Mouse (Mus musculus) embryo, embryonic 11.5 days (tissue): ENCODE measurements at regions not wholly inside any gene's neighbourhood (a gene's known extent, or its start where the extent isn't known, plus 50 kb on each side); places are given as distances from the start of the nearest gene placed in this dataset.
"Not testable (repeated sequence)": the region's sequence is repeated elsewhere in the genome, so short reads cannot be mapped to it uniquely, and the experiment has no call there.

Experiments
- DNase-seq: peaks from one replicate; pipeline ENCODE4 v3.0.0-alpha.2; 2012; ENCODE audit warnings: low read depth, low spot score

DNA sequence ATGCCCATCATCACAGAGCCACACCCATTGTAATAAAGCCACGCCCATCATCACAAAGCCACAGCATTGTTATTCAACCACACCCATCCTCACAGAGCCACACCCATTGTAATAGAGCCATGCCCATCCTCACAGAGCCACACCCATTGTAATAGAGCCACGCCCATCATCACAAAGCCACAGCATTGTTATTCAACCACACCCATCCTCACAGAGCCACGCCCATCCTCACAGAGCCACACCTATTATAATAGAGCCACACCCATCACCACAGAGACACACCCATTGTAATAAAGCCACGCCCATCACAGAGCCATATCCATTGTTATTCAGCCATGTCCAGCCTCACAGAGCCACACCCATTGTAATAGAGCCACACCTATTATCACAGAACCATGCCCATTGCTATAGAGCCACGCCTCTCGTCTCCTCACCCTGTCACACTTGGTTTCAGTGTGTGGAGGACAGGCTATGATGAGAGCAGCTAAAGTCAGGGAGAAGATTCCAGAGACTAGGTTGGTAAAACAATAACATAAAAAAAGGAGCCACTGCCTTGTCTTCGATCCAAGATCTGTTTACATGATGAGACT lies 85.6 kb downstream of the Gxylt1 start:
- no peak for DNase-seq

DNA sequence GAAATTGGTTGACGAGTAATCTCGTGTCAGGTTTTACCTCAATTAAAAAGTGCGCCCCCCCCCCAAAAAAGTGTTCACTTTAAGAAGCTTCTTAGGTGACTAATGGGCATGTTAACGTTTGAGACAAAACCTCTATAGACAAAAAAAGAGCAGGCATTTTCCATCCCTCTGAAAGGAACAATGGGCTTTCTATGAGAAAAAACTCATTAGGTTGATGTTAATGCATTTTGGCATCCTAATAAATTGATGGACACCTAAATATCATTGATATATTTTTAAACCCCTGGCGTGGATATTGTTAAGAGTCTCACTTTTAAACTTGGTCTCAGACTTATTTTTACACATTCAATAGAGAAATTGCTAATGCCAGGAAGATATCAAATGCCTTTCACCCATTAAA lies 98.8 kb downstream of the Gxylt1 start:
- DNase-seq, result no peak

DNA sequence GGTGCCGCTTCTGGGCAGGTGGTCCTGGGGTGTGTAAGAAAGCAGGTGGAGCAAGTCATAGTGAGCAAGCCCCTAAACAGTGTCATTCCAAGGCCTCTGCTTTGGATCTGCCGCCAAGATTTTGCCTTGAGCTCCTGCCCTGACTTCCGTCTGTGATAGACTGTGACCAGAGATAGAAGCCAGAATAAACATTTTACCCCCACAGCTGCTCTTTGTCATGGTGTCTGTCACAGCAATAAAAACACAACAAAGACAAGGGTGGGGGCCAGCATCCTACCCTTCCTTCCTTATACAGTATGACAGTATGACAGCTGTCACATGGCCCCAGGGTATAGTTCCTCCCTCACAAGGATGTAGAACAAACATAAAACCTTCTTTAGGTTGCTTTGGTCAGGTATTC lies 106.2 kb downstream of the Gxylt1 start:
- DNase-seq, result no peak

DNA sequence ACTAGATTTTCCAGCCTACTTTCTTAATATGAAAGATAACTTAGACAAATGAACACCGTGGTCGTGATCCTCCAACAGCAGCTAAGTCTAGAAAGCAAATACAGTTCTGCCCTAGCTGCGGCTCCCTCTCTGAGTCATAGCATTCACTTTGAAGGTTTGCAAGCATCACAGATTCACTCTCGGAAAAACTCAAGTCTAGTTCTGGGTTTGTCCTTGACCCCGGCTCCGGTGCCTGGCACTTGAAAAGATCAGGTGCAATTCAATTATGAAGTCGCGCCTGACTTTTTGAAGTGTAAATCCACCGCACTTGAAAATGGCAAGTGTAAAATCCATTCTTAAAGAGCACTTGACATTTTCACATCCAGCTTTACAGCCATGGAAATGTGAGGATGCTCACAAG lies 107.5 kb downstream of the Gxylt1 start:
- DNase-seq, result no peak

DNA sequence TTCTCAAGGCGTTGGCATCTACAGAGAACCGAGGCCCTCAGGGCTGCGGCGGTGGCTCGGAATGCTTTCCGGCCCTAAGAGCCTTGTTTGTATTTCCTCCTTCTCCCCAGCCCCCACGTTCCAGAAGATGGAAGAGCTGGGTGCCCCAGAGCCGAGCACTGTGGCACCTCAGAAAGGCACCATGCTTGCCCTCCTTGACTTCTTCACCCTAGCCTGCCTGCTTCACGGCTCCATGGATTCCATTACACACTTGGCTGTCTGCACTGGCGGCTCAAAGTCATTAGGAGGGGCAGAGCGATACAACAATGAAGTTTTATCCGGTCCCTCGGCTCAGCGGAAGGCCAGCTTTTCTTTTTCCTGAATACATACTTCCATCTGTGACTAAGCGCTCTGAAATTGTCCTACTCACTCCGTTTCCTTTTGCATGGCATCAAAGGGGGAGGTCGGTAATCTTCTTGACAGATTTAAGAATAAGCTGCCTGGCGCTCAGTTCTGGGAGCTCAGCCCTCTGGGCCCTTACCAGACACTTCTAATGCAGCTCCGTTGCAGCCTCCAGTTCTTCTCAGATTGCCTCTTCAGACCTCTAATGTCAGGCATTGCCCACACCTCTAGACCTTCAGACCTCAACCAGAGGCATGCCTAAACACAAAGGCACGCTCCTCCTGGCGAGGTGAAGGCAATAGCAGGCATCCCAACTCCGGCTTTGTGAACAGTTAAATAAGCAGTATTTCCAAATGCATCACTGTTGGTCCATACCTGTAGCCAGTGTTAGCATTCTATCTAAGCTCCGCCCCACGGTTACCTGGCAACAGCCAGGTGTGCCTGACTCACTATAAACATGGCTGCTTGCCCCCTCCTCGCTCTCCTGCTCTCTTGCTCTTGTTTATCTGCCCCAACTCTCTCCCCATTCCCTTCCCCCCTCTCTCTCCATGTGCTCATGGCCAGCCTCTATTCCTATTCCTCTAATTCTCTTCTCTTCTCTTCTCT lies 112.8 kb downstream of the Gxylt1 start:
- no peak for DNase-seq

DNA sequence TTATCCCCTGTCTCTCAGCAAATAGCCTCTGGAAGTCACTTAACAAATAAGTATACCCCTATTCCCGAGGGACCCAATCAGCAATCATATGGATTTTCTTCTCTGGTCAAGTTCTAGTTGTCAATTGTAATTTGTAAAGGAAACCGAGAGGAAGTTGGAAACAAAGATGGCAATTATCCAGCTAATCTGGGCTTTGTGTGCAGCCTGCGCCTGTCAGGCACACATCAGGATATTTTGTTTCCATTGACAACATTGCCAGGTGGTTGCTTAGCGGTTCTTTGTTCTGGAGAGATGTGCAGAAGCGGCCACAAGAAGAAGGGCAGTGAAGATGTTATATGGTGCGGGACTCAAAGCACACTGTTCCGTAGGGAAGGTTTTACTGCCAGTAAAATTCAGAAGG lies 113.7 kb downstream of the Gxylt1 start:
- DNase-seq, result no peak

DNA sequence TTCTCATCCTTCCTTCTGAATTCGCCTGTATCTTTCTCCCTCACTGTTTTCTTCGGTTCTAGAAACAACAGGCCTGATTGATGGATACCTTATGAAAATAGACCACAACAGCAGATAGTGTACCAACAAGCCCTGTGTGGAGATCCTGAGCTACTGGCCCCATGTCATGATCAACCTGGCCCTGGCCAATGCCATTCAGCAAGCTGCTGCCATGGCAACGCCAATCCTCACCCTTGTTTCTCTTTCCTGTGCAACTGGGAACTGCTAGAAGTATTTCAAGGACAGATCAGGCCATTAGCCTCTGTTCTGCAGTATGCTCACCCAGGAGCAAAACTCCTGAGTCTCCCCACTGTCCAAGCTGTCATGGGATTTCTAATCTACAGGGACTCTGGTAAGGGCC lies 119.2 kb downstream of the Gxylt1 start:
- no peak for DNase-seq

DNA sequence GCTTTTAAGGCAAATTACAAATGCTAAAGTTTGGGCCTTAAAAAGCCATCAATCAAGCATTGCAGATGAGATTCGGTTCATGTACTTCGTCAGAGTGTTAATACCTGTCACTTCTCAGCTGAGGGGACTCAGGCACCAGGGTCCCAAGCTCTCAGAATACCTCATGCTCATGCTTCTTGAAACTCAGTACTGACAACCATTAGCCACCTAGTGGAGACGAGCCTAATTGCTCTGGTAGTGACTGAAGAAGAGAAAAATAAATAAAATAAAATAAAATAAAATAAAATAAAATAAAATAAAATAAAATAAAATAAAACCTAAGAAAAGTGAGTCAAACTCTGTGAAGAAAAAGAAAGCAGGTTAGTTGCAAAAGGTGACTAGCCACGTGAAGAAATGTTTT lies 121.0 kb downstream of the Gxylt1 start:
- no peak for DNase-seq

DNA sequence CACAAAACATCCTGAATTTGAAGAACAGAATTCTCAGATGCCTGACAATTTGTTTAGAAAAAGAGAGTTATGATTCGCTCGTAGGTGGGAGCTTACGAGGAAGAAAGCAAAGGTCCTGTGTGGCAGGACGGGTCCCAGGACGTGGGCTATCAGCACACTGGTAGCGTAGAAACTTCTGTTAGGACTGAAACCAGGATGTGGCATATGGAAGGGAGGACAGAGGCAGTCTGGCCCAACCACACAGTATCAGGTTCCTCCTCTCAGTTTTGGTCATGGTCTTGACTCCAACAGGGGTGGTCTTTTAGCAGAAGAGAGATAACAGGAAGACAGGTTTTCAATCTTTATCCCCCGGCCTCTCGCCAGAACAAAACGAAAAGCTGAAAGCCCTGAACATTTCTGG lies 130.1 kb downstream of the Gxylt1 start:
- no peak for DNase-seq

DNA sequence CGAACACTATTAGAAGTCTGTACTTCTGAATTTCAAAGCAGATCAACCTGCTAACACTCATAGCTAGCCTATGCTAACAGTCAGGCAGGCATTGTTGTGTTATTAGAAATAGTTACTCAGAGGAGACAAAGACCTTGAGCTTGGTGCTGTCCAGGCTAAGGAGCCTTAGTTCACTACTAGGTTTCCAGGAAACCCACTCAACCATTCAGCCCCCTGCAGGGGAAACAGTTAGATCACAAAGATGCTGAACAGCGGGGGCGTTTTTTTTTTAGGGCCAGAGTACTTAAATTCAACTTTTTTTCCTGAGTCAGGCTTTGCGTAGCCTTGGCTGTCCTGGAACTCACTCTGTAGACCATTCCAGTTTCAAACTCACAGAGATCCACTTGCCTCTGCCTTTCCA lies 130.7 kb downstream of the Gxylt1 start:
- DNase-seq, result no peak

DNA sequence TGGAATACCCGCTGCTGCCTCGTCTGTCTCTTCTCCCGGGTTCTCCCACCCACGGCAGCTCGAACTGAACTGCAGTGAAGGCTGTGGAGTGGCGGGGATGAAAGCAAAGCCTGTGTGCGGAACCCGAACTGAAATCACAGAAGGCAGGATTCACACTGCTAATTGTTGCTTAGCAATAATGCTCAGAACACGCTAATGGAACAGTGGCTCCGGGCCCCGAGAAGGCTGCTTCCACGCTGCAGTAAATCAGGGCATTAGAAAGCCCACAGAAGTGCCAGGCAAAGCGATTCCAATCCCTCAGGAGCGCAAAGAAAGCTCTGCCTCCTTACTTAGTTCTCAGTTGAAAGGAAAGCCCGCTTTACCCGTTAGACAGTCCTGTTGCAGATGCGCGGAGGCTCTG lies 141.6 kb downstream of the Gxylt1 start:
- DNase-seq, result no peak

DNA sequence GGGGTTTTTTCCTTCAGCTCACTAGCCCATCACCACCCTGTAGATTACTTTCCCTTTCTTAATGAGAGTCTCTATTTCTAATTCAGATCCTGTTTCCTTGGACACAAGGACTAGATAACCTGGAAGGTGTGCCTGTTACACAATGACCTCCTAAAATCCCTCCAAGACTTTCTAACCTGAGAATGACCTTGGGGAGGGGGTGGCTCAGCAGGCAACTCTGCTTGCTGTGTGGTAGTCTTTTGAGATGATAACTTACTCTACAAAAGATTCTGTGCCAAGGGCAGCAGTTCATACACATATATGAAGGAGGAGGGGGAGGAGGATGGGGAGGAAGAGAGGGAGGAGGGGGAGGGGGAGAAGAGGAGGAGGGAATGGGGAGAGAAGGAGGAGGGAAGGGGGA lies 143.9 kb downstream of the Gxylt1 start:
- DNase-seq, result no peak

DNA sequence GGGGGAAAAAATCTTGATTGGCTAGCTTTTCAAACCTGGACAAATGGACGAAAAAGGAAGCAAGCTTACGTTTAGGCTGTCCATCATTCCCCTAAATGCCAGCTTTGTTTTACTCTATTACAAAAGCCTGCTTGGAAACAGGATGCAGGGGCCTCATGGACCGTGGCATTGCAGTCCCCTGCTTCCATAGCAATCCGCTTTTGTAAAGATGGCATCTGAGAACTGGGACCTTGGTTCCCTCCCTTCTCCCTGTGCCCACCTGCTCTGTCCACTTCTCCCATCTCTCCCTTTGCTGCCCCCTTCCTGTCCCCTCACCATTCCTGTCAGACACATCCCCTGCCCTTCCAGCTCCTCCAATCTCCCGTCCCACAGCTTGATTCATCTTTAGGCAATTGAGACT lies 149.7 kb downstream of the Gxylt1 start:
- DNase-seq, result no peak

DNA sequence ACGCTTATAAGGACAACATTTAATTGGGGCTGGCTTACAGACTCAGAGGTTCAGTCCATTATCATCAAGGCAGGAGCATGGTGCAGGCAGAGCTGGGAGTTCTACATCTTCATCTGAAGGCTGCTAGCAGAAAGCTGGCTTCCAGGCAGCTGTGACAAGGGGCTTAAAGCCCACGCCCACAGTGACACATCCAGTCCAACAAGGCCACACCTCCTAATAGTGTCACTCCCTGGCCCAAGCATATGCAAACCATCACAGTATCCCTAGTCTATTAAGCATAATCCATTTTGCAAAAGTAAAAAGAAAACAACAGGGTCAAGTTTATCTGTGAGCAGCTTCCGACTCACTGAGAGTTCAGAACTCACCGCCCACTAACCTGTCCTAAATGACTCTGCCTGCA lies 153.8 kb downstream of the Gxylt1 start:
- DNase-seq, result no peak

DNA sequence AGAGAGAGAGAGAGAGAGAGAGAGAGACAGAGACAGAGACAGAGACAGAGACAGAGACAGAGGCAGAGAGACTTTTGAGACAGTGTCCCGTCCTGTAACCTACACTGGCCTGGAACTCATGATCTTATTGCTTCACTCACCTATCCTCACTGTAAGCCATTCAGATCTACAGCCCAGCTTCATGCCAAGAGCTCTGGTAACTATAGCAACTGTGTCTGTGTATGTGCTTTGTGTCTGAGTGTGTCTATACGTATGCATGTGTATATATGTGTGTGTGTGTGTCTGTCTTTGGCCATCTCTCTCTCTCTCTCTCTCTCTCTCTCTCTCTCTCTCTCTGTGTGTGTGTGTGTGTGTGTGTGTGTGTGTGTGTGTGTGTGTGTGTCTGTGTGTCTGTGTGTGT lies 157.2 kb downstream of the Gxylt1 start:
- DNase-seq, result not testable (repeated sequence)

DNA sequence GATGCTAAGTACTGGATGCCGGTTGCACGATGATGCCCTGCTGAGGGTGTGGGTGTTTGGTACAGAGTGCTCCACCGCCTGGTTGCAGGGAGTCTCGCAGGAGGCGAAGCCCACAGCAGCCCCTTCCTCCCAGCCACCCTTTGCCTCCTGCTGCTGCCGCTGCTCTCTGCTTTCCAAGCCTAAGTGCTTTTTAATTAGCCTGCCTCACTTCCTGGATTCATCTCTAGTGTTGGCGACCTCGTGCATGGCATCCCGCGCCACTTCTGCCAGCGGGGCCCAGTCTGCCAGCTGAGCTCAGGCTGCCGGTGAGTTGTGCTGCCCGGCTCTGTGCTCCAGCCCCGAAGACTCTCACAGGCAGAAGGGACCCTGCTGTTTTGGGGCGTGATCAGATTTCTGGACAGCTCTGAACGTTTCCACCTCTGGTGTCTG lies 159.3 kb downstream of the Gxylt1 start:
- DNase-seq, result no peak

DNA sequence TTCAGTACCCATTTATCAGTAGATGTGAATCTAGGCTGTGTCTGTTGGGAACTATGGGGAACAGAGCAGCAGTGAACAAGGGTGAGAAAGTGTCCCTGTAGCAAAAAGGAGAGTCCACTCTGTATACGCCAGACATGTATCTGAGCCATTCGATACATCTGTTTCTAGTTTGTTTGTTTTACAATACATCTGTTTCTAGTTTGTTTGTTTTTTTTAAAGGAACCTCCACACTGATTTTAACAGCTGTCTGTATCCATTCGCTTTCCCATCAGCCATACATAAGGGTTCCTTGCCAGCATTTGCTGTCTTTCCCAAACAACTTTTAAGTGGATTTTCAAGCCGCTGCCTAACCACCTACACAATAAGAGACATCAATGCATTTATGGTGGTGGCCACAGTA lies 170.0 kb downstream of the Gxylt1 start:
- no peak for DNase-seq

DNA sequence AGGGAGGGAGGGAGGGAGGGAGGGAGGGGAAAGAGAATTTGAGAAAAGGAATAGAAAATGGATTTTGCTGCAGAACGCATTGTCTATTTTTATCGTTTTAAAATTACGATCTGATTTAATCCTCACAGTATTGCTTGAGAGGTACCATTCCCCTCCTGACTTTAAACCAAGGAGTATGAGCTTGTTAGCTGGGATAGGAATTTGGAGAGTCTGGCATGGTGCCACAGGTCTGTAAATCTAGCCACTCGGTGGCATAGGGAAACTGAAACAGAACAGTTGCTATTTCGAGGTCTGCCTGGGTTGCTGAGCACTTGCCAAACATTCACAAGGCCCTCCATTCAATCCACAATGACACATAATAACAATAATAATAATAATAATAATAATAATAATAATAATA lies 171.6 kb downstream of the Gxylt1 start:
- DNase-seq, result no peak

DNA sequence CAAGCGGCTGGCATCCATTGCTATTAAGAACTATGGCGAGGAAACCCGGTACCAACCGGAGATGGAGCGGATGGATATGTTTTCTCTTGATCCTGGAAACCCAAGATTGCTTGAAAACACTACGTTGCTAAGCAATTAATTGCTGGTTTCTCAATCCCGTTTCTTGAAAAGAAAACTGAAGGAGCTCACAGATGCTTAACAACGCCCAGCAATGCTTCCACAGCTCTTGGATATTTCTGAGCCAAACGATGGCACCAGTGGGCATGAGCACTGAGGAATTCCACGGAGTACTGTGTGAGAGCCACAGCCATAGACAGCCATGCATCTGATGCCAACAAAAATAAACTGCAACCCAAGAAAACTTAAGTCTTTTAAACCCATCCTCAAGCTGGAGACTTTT lies 173.1 kb downstream of the Gxylt1 start:
- DNase-seq, result no peak

DNA sequence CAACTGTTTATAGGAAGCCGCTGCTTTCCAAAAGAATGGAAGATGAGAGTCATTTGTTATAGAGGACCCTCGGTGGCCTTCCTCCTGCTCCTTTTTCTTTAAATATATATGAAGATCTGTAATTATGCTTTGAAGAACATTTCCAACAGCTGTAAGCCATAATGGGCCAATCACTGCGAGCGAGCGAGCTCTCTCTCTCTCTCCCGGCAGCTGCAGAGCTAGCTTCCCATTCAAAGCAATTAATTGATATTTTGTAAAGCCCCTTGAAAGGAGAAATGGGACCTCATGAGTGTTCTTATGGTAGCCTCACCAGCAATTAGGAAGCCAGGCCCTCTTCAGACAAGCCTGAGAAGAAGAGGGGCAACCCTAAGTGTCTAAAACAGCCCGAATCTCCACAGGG lies 174.1 kb downstream of the Gxylt1 start:
- no peak for DNase-seq

DNA sequence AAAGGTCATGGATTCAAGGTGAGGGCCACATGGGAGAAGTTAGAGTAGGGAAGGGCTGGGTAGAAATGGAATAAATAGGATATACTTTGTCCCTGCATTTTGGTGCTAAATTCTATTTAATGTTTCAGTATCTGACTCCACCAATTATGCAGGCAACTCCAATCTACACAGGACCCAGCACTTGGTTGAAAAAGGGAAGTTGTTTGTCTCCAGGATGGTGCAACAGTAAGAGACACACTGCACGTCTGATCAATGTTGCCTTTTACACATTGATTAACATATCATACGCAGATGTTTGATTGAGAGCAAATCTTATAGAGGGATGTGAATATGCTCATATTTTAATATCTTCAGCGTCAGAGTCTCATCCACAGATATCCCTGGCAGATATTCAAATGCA lies 175.1 kb downstream of the Gxylt1 start:
- DNase-seq, result no peak

DNA sequence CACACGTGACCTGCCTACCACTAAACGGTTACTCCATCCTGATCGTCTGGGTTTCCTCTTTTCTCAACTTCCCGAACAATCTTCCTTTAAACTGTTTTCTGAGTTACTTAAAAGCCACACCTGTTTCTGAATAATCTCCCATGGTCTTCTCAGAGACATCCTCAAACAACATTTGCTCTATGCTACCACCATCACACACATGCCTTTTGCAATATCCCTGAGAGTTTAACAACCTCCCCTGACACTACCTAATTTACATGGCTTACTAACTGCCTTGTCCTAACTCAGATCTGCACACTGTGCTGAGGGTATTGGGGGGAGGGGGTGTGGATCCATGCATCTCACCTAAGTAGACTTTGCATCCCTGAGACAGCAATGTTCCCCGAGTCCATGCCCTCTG lies 178.6 kb downstream of the Gxylt1 start:
- DNase-seq, result no peak

DNA sequence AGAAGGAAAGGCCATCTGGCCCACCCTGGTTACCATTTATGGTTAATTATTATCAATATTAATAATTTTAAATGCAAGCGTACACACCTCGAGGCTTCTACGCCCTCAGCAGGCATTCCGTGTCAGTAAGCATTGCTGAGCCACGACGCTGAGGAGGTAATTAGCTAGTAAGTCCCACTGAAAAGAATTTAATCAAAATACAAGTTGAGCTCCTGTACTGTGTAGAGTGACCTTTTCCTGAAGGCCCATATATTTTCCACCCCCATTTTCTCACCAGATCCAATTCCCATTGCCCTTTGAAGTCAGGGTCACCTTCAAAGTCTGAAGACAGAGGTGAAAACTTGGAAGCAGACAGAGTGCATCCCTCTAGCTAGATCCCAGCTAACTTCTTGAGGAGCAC lies 179.8 kb downstream of the Gxylt1 start:
- no peak for DNase-seq
